Mouse (Mus musculus) spleen, adult 2 months (tissue): Measurements from ENCODE around the gene Nfya. TPM values are rescaled to one million over a fixed set of nuclear protein-coding genes. Genes with fewer than 3 reads are reported as not detected.

ENCODE experiments used
- DNase-seq, 2 experiments: peaks; one replicate each; pipeline versions ENCODE4 v3.0.0 to v3.0.0-alpha.2; 2012 to 2021; ENCODE audit warnings: low spot score in 2 of 2, low read depth in 1 of 2
- H3K27ac ChIP-seq: fragments of 200-500 bp; 2 replicates; pipeline ENCODE4 v1.5.1; 2012; ENCODE audit warnings: low read length, inconsistent platforms; ENCODE audit not compliant: insufficient read depth
- H3K27me3 ChIP-seq: fragments of 200-500 bp; 2 replicates; pipeline ENCODE4 v1.6.1; 2012; ENCODE audit warnings: mild to moderate bottlenecking, moderate library complexity, low read length, inconsistent platforms; ENCODE audit not compliant: control insufficient read depth, insufficient read depth
- H3K36me3 ChIP-seq: fragments of 200-500 bp; 2 replicates; pipeline ENCODE4 v1.6.1; 2012; ENCODE audit warnings: mild to moderate bottlenecking, low read length, inconsistent platforms; ENCODE audit not compliant: control insufficient read depth, insufficient read depth
- H3K4me1 ChIP-seq: fragments of 200-500 bp; 2 replicates; pipeline ENCODE4 v1.6.1; 2011; ENCODE audit warnings: inconsistent platforms; ENCODE audit not compliant: control insufficient read depth, insufficient read depth, insufficient read length
- H3K4me3 ChIP-seq: fragments of 200-500 bp; 2 replicates; pipeline ENCODE4 v1.5.1; 2011; ENCODE audit warnings: mild to moderate bottlenecking, inconsistent platforms; ENCODE audit not compliant: insufficient read depth, insufficient read length; ENCODE audit errors: extremely low read depth
- CTCF ChIP-seq: fragments of 200-500 bp; IDR thresholded peaks from 2 replicates; pipeline ENCODE4 v1.5.1; 2011; ENCODE audit warnings: mild to moderate bottlenecking, inconsistent platforms; ENCODE audit not compliant: insufficient read depth, insufficient read length, insufficient replicate concordance; ENCODE audit errors: extremely low read depth
- POLR2A ChIP-seq: fragments of 200-500 bp; IDR thresholded peaks from 2 replicates; pipeline ENCODE4 v1.6.1; 2011; ENCODE audit warnings: low read depth, low read length, inconsistent platforms
- WGBS: fragments of 180-500 bp; shearing (Covaris S2); methylation state at CpG from one replicate; pipeline ENCODE4 v1.1.7; 2018; 5-methylcytosine and 5-hydroxymethylcytosine counted together
- polyA plus RNA-seq: library from polyadenylated mRNA; depleted of rRNA; stranded (reverse); fragments of >200 nt; gene quantifications from 2 replicates; pipeline ENCODE4 v1.2.3, GENCODE M21; 2012; rRNA removed

Nfya gene
- polyA plus RNA-seq, 1 experiment, result 80.3 TPM

DNA sequence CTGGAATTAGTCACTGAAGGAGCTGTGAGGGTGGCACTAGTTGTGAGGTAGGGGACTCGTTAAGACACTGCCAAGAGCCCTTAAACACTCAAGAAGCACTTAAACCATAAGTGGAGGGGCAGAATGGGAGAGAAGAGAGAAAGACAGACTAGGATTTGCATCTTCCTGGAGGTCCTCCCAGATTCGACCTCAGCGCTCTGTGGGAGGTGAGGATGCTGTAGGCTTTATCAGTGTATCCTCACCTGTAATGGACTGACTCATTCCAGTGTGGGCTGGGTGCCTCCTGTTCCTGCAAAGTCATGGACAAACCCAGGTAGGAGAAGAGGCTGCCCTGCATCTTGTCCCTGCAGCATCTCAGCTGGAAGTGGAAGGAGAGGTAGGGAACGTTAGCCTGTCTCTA, 62.9 kb downstream of the Nfya start:
- Histone ChIP-seq H3K4me1 (no peaks in the 10 kb centered on the region), H3K4me3 (no peak overlapping the region), H3K27ac (no peak overlapping the region), H3K36me3 (no peaks in the 10 kb centered on the region), H3K27me3 (no peaks in the 10 kb centered on the region)
- 66% methylated on average over 4 of the region's 4 CpGs for WGBS
- no peak for DNase-seq
- TF ChIP-seq POLR2A, result no peak
- no peak for TF ChIP-seq CTCF

GRCm38 (mm10) chr17:48346231-48346630, 63.5 kb downstream of the Nfya start, which contains the start of gene Trem2:
Gene Trem2, plus strand, starts transcription at chr17:48346401.
- H3K36me3 ChIP-seq, result no peaks in the 10 kb centered on the region
- H3K27me3 ChIP-seq, result no peaks in the 10 kb centered on the region
- H3K4me1 ChIP-seq, result no peaks in the 10 kb centered on the region
- H3K4me3 ChIP-seq, result no peak within 1 kb of the TSS
- WGBS, result 77% methylated on average over 5 of the region's 5 CpGs
- DNase-seq, result no peak
- no peak within 1 kb of the TSS for H3K27ac ChIP-seq
- TF ChIP-seq CTCF (no peak), POLR2A (no peak)

DNA sequence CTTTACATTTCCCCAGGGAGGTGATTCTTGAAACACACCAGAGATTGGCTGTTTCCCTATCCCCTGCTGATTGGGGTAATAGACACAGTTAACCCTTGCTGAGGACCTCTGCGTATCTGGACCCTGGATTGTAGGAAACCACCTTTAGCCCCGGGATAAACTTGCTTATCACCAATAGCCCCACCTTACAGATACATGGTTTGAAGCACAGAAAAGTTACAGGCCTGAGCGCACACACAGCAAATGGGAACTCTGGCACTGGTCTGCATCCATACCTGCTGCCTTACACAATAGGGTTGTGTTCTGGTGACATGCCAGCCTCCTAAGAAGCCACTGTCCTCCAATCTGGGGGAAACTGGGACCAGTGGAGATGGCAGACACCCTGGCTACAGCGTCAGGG, 63.9 kb downstream of the Nfya start:
- TF ChIP-seq POLR2A, result no peak
- TF ChIP-seq CTCF, result no peak
- Histone ChIP-seq H3K27me3 (no peaks in the 10 kb centered on the region), H3K27ac (no peak overlapping the region), H3K4me1 (no peaks in the 10 kb centered on the region), H3K36me3 (no peaks in the 10 kb centered on the region), H3K4me3 (no peak overlapping the region)
- 84% methylated on average over 4 of the region's 4 CpGs for WGBS
- DNase-seq, result no peak

DNA sequence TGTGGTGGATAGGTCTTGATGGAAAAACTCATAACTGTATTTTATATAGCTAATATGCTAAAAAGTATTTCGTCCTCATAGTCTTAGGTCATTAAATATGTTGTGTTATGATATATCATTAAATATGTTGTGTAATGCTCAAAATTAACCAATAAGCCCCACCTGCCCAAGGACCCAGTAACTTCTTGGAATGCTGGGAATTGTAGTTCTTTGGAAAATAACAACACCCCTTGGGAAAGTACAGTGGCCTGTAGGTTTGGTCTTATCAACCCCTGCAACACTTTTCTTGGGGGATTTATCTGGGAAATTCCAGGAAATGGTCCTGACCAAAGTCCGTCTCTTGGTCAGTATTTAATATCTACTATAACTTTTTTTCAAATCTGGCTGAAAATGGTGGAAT, 66.6 kb downstream of the Nfya start:
- H3K4me1 ChIP-seq, result no peaks in the 10 kb centered on the region
- no peak overlapping the region for H3K4me3 ChIP-seq
- no peaks in the 10 kb centered on the region for H3K36me3 ChIP-seq
- H3K27ac ChIP-seq, result no peak overlapping the region
- 90% methylated on average over 2 of the region's 2 CpGs for WGBS
- TF ChIP-seq CTCF (no peak), POLR2A (no peak)
- no peaks in the 10 kb centered on the region for H3K27me3 ChIP-seq
- DNase-seq, result no peak

- WGBS, result 32% methylated on average over 3 of the region's 3 CpGs
- no peak for DNase-seq
- TF ChIP-seq POLR2A (no peak), CTCF (no peak)
- Histone ChIP-seq H3K27me3 (no peaks in the 10 kb centered on the region), H3K27ac (no peak overlapping the region), H3K4me1 (no peaks in the 10 kb centered on the region), H3K4me3 (no peak overlapping the region), H3K36me3 (no peaks in the 10 kb centered on the region)
Observed at GRCm38 (mm10) chr17:48341947-48342346, 67.8 kb downstream of the Nfya start.

- H3K27me3 ChIP-seq, result no peaks in the 10 kb centered on the region
Observed at GRCm38 (mm10) chr17:48340267-48340666, 69.4 kb downstream of the Nfya start.

More at GRCm38 (mm10) chr17:48340267-48340666, 69.4 kb downstream of the Nfya start:
- Histone ChIP-seq H3K27ac (no peak overlapping the region), H3K4me1 (no peaks in the 10 kb centered on the region), H3K4me3 (no peak overlapping the region), H3K36me3 (no peaks in the 10 kb centered on the region)
- no peak for DNase-seq
- TF ChIP-seq CTCF (no peak), POLR2A (no peak)
- 94% methylated on average over 1 of the region's 1 CpGs for WGBS

Other genes with a start within 250 kb of the Nfya start
- gene A530064D06Rik, start 242.6 kb downstream of the Nfya start, polyA plus RNA-seq, result 1.5 and 2.8 TPM in 2 replicates
- 0.68 and 0.77 TPM in 2 replicates for gene Trem1, start 177.1 kb downstream of the Nfya start, polyA plus RNA-seq
- gene Trem3, start 162.1 kb downstream of the Nfya start, polyA plus RNA-seq, result 1.8 and 2.2 TPM in 2 replicates
- 50.3 and 50.6 TPM in 2 replicates for gene Treml4, start 145.6 kb downstream of the Nfya start, polyA plus RNA-seq
- 56.4 and 66.7 TPM in 2 replicates for gene Treml2, start 110.4 kb downstream of the Nfya start, polyA plus RNA-seq
- 9.1 and 11.5 TPM in 2 replicates for gene B430306N03Rik, start 93.8 kb downstream of the Nfya start, polyA plus RNA-seq
- gene Trem2, start 63.5 kb downstream of the Nfya start, polyA plus RNA-seq, result 1.0 and 2.5 TPM in 2 replicates
- gene Treml1, start 50.0 kb downstream of the Nfya start, polyA plus RNA-seq, result 38.3 and 39.8 TPM in 2 replicates
- 6.6 and 7.7 TPM in 2 replicates for gene Oard1, start 108 bp upstream of the Nfya start, polyA plus RNA-seq
- gene Apobec2, start 23.0 kb upstream of the Nfya start, polyA plus RNA-seq, result 0.29 and 0.42 TPM in 2 replicates
- gene Tspo2, start 41.6 kb upstream of the Nfya start, polyA plus RNA-seq, result 107 and 121 TPM in 2 replicates
- 8.5 and 10.6 TPM in 2 replicates for gene Unc5cl, start 45.0 kb upstream of the Nfya start, polyA plus RNA-seq